Mouse (Mus musculus) macrophage (primary cell): Measurements from ENCODE around the gene Cd2bp2. TPM values are rescaled to one million over a fixed set of nuclear protein-coding genes. Genes with fewer than 3 reads are reported as not detected.

Experiments used
- H3K27ac ChIP-seq: fragments of 350-480 bp; formaldehyde crosslinking; 2 replicates; pipeline ENCODE4 v1.9.0; 2021
- H3K36me3 ChIP-seq: fragments of 350-480 bp; formaldehyde crosslinking; 2 replicates; pipeline ENCODE4 v1.9.0; 2021; ENCODE audit errors: inconsistent target
- H3K4me3 ChIP-seq: fragments of 350-480 bp; formaldehyde crosslinking; 2 replicates; pipeline ENCODE4 v1.9.0; 2021; ENCODE audit errors: inconsistent target
- H3K79me2 ChIP-seq: fragments of 350-480 bp; formaldehyde crosslinking; 2 replicates; pipeline ENCODE4 v1.9.0; 2021; ENCODE audit errors: inconsistent target
- WGBS: methylation state at CpG from one replicate; pipeline ENCODE4 v1.1.7; 2026; ENCODE audit warnings: inconsistent platforms; ENCODE audit not compliant: missing documents; 5-methylcytosine and 5-hydroxymethylcytosine counted together
- polyA plus RNA-seq: library from polyadenylated mRNA; stranded (reverse); fragments of 250-400 nt; gene quantifications from 3 replicates; pipeline ENCODE4 v1.2.4, GENCODE M21; 2018; ENCODE audit warnings: inconsistent platforms

The Cd2bp2 gene
- polyA plus RNA-seq, 1 experiment from 2014 or later, result 55.7 TPM

DNA sequence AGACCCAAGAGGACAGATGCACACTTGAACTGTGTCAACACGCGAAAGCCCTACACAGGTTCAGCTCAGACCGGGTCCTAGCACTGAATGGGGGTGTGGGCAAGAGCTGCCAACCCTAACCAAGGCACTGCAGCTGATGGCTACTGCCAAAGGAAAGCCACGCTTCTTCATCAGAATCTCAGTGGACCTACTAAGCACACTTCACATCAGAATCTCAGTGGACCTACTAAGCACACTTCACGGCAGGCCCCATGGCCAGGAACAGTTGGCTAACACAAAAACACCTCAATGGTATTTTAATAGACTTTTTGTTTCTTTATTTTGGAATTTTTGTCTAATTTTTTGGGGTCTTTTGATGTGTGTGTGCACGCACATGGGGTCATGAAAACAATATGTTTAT is 43.4 kb downstream of the Cd2bp2 start:
- Histone ChIP-seq H3K36me3 (no peaks in the 10 kb centered on the region), H3K27ac (no peak overlapping the region), H3K79me2 (no peaks in the 10 kb centered on the region), H3K4me3 (no peak overlapping the region)
- WGBS, result 90% methylated on average over 6 of the region's 6 CpGs

DNA sequence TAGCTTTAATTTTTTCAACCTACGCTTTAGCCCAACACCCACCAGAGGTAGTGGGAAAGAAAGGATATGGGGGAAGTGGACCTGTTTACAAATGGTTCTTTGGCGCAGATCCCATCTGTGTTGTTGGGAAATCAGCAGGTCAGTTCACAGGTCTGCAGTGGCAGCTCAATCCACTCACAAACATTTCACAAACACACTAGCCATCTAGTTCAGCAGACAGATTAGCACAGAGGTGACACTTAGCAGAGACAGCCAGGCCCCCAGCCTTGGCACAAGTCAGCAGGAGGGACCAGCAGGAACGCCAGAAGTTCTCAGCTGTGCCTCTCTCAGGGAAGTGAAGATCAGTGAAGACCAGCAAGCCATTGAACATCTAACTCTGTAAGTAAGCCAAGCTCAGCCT is 47.9 kb downstream of the Cd2bp2 start:
- WGBS, result 87% methylated on average over 3 of the region's 3 CpGs
- no peak overlapping the region for H3K27ac ChIP-seq

DNA sequence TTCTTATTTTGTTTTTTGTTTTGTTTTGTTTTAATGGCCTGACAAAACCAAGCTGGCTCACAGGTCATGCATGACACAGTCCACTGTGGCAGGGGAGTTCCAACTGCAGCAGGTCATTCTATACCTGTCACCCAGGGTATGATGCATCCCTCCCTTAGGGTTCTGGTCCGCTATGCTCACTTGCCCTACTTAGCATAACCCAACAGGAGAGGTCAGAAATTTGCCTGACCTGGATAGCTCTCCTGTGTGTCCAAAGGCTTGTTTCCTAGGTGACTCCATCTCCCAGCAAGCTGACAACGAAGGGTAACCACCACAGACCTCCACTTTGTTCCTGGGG is 49.6 kb downstream of the Cd2bp2 start:
- no peak overlapping the region for H3K4me3 ChIP-seq
- no peaks in the 10 kb centered on the region for H3K79me2 ChIP-seq
- WGBS, result 81% methylated on average over 2 of the region's 2 CpGs
- H3K27ac ChIP-seq, result peak overlapping the region; percentile 66
- H3K36me3 ChIP-seq, result no peaks in the 10 kb centered on the region

More for the DNA sequence above, 47.9 kb downstream of the Cd2bp2 start:
- Histone ChIP-seq H3K36me3 (no peaks in the 10 kb centered on the region), H3K79me2 (no peaks in the 10 kb centered on the region), H3K4me3 (no peak overlapping the region)

- WGBS, result 65% methylated on average over 9 of the region's 9 CpGs
- no peak overlapping the region for H3K4me3 ChIP-seq
- H3K79me2 ChIP-seq, result no peaks in the 10 kb centered on the region
- H3K27ac ChIP-seq, result peak overlapping the region; percentile 66
- H3K36me3 ChIP-seq, result no peaks in the 10 kb centered on the region
These were observed 50.2 kb downstream of the Cd2bp2 start for GRCm38 (mm10) chr7:127145387-127146266.

- no peaks in the 10 kb centered on the region for H3K79me2 ChIP-seq
- H3K27ac ChIP-seq, result no peak overlapping the region
- no peak overlapping the region for H3K4me3 ChIP-seq
- 64% methylated on average over 7 of the region's 7 CpGs for WGBS
- no peaks in the 10 kb centered on the region for H3K36me3 ChIP-seq
These were observed 51.4 kb downstream of the Cd2bp2 start for GRCm38 (mm10) chr7:127144412-127144811.

GRCm38 (mm10) chr7:127142666-127143065 is 53.2 kb downstream of the Cd2bp2 start:
- Histone ChIP-seq H3K36me3 (no peaks in the 10 kb centered on the region), H3K4me3 (no peak overlapping the region), H3K79me2 (no peaks in the 10 kb centered on the region), H3K27ac (no peak overlapping the region)
- 88% methylated on average over 4 of the region's 4 CpGs for WGBS

GRCm38 (mm10) chr7:127142214-127142613 is 53.6 kb downstream of the Cd2bp2 start:
- Histone ChIP-seq H3K4me3 (no peak overlapping the region), H3K27ac (no peak overlapping the region), H3K79me2 (no peaks in the 10 kb centered on the region), H3K36me3 (no peaks in the 10 kb centered on the region)
- 59% methylated on average over 2 of the region's 2 CpGs for WGBS

Other genes with a start within 250 kb of the Cd2bp2 start
- gene Asphd1, start 246.5 kb downstream of the Cd2bp2 start, polyA plus RNA-seq, result not detected in 3 replicates
- gene Sez6l2, start 245.5 kb downstream of the Cd2bp2 start, polyA plus RNA-seq, result 0.33 to 1.4 TPM (median 1.1 TPM) in 3 replicates
- gene Cdipt, start 220.1 kb downstream of the Cd2bp2 start, polyA plus RNA-seq, result 71.8 to 111 TPM (median 94.8 TPM) in 3 replicates
- 1.3 to 3.9 TPM (median 1.7 TPM) in 3 replicates for gene Cdiptos, start 220.0 kb downstream of the Cd2bp2 start, polyA plus RNA-seq
- 88.1 to 116 TPM (median 99.9 TPM) in 3 replicates for gene Mvp, start 181.4 kb downstream of the Cd2bp2 start, polyA plus RNA-seq
- gene Pagr1b, start 179.6 kb downstream of the Cd2bp2 start, polyA plus RNA-seq, result 1.4 to 5.2 TPM in 2 of 3 replicates, not detected in the other
- 1.1 to 15.9 TPM (median 13.4 TPM) in 3 replicates for gene Pagr1a, start 178.7 kb downstream of the Cd2bp2 start, polyA plus RNA-seq
- gene Gm42742, start 175.0 kb downstream of the Cd2bp2 start, polyA plus RNA-seq, result 15.3 to 31.9 TPM (median 18.2 TPM) in 3 replicates
- not detected in 3 replicates for gene Prrt2, start 174.8 kb downstream of the Cd2bp2 start, polyA plus RNA-seq
- 58.9 to 102 TPM (median 70.2 TPM) in 3 replicates for gene Maz, start 169.0 kb downstream of the Cd2bp2 start, polyA plus RNA-seq
- gene Kif22, start 153.6 kb downstream of the Cd2bp2 start, polyA plus RNA-seq, result 1.8 to 5.1 TPM (median 4.4 TPM) in 3 replicates
- gene Zg16, start 108.7 kb downstream of the Cd2bp2 start, polyA plus RNA-seq, result not detected in 3 replicates
- 17.5 to 31.4 TPM (median 20.4 TPM) in 3 replicates for gene AI467606, start 104.7 kb downstream of the Cd2bp2 start, polyA plus RNA-seq
- gene Qprt, start 73.8 kb downstream of the Cd2bp2 start, polyA plus RNA-seq, result not detected in 3 replicates
- 1.3 to 3.8 TPM (median 1.5 TPM) in 3 replicates for gene Spn, start 58.2 kb downstream of the Cd2bp2 start, polyA plus RNA-seq
- gene Tbc1d10b, start 12.4 kb upstream of the Cd2bp2 start, polyA plus RNA-seq, result 32.8 to 44.1 TPM (median 41.7 TPM) in 3 replicates
- 0.47 to 1.4 TPM in 2 of 3 replicates, not detected in the other for gene Mylpf, start 12.8 kb upstream of the Cd2bp2 start, polyA plus RNA-seq
- 5.4 to 7.1 TPM (median 5.6 TPM) in 3 replicates for gene Zfp553, start 37.0 kb upstream of the Cd2bp2 start, polyA plus RNA-seq
- 0.75 to 2.4 TPM (median 1.9 TPM) in 3 replicates for gene Sept1, start 37.1 kb upstream of the Cd2bp2 start, polyA plus RNA-seq
- 2.3 to 8.3 TPM (median 8.1 TPM) in 3 replicates for gene Zfp771, start 48.2 kb upstream of the Cd2bp2 start, polyA plus RNA-seq
- gene Dctpp1, start 64.7 kb upstream of the Cd2bp2 start, polyA plus RNA-seq, result 15.9 to 45.9 TPM (median 27.1 TPM) in 3 replicates
- 19.7 to 40.4 TPM (median 38.9 TPM) in 3 replicates for gene Sephs2, start 78.0 kb upstream of the Cd2bp2 start, polyA plus RNA-seq
- 5.5 to 18.7 TPM (median 12.0 TPM) in 3 replicates for gene Itgal, start 100.2 kb upstream of the Cd2bp2 start, polyA plus RNA-seq
- gene Zfp768, start 149.5 kb upstream of the Cd2bp2 start, polyA plus RNA-seq, result 11.5 to 14.2 TPM (median 12.0 TPM) in 3 replicates
- 4.8 to 5.8 TPM (median 5.6 TPM) in 3 replicates for gene Zfp747, start 180.0 kb upstream of the Cd2bp2 start, polyA plus RNA-seq
- gene 9130019O22Rik, start 191.1 kb upstream of the Cd2bp2 start, polyA plus RNA-seq, result 1.7 to 2.8 TPM (median 2.4 TPM) in 3 replicates
- gene E430018J23Rik, start 197.6 kb upstream of the Cd2bp2 start, polyA plus RNA-seq, result 1.3 to 3.1 TPM (median 1.6 TPM) in 3 replicates
- gene Zfp764, start 210.8 kb upstream of the Cd2bp2 start, polyA plus RNA-seq, result 6.0 to 7.4 TPM (median 6.2 TPM) in 3 replicates
- 5.1 to 17.4 TPM (median 8.9 TPM) in 3 replicates for gene Zfp688, start 226.0 kb upstream of the Cd2bp2 start, polyA plus RNA-seq